8 mouse cellular contexts compared by ENCODE assay signal in genomic region chr2:68782268-68783132, GRCm38 (mm10).
A peak's percentile ranks its signal among the peaks of the same experiment; 100 is the strongest.
DNase-seq lines count a peak whose midpoint lies in the region; ATAC-seq and TF ChIP-seq lines count a peak whose summit lies in the region.

No protein-coding gene starts in this region.

- no peaks in the 10 kb centered on the region for H3K36me3 ChIP-seq in embryonic facial prominence, embryonic 15.5 days
- no peaks in the 10 kb centered on the region for H3K36me3 ChIP-seq in kidney, embryonic 15.5 days
- H3K36me3 ChIP-seq in midbrain, embryonic 15.5 days (replicated peaks): no peaks in the 10 kb centered on the region
- no peaks in the 10 kb centered on the region for H3K36me3 ChIP-seq in forebrain, embryonic 14.5 days (ENCODE audit: control insufficient read depth, insufficient read depth, low read length)

- no peaks in the 10 kb centered on the region for H3K9me3 ChIP-seq in embryonic facial prominence, embryonic 15.5 days (replicated peaks)
- H3K9me3 ChIP-seq in kidney, embryonic 15.5 days (replicated peaks): no peaks in the 10 kb centered on the region
- no peaks in the 10 kb centered on the region for H3K9me3 ChIP-seq in midbrain, embryonic 15.5 days
- no peaks in the 10 kb centered on the region for H3K9me3 ChIP-seq in forebrain, embryonic 14.5 days (replicated peaks; ENCODE audit: control insufficient read depth, low read length)

- TF ChIP-seq POLR2A in cerebellum, adult 2 months (IDR thresholded peaks at IDR 0.05; ENCODE audit: borderline replicate concordance, insufficient read depth, low read length): no peak

- no peaks in the 10 kb centered on the region for H3K27me3 ChIP-seq in embryonic facial prominence, embryonic 15.5 days
- no peaks in the 10 kb centered on the region for H3K27me3 ChIP-seq in kidney, embryonic 15.5 days
- H3K27me3 ChIP-seq in midbrain, embryonic 15.5 days (replicated peaks): no peaks in the 10 kb centered on the region
- H3K27me3 ChIP-seq in forebrain, embryonic 14.5 days (replicated peaks; ENCODE audit: control insufficient read depth, insufficient read depth, low read length): no peaks in the 10 kb centered on the region
- no peaks in the 10 kb centered on the region for H3K27me3 ChIP-seq in cerebellum, adult 2 months (ENCODE audit: control insufficient read depth, insufficient read depth, low read length)

- WGBS in embryonic facial prominence, embryonic 15.5 days: 35% methylated on average over 16 of the region's 16 CpGs
- 10% methylated on average over 16 of the region's 16 CpGs for WGBS in kidney, embryonic 15.5 days
- 58% methylated on average over 16 of the region's 16 CpGs for WGBS in midbrain, embryonic 15.5 days
- 62% methylated on average over 16 of the region's 16 CpGs for WGBS in forebrain, embryonic 14.5 days
- WGBS in cerebellum, adult 2 months: 45% methylated on average over 16 of the region's 16 CpGs

- no peak overlapping the region for H3K9ac ChIP-seq in embryonic facial prominence, embryonic 15.5 days
- H3K9ac ChIP-seq in kidney, embryonic 15.5 days: peak overlapping the region; percentile 11; the same call in 1 of the 2 replicates
- H3K9ac ChIP-seq in midbrain, embryonic 15.5 days: no peak overlapping the region
- no peak overlapping the region for H3K9ac ChIP-seq in forebrain, embryonic 14.5 days (ENCODE audit: low read length)

- TF ChIP-seq CTCF in cerebellum, adult 2 months (IDR thresholded peaks at IDR 0.05; ENCODE audit: borderline replicate concordance, insufficient read depth, low read depth, low read length): no peak

- H3K4me3 ChIP-seq in embryonic facial prominence, embryonic 15.5 days (replicated peaks): peak overlapping the region; percentile 26
- H3K4me3 ChIP-seq in kidney, embryonic 15.5 days (replicated peaks): peak overlapping the region; percentile 35
- H3K4me3 ChIP-seq in midbrain, embryonic 15.5 days: no peak overlapping the region
- no peak overlapping the region for H3K4me3 ChIP-seq in forebrain, embryonic 14.5 days (ENCODE audit: low read depth, low read length)
- no peak overlapping the region for H3K4me3 ChIP-seq in cerebellum, adult 2 months (replicated peaks; ENCODE audit: insufficient read depth, low read depth, low read length)

- H3K4me2 ChIP-seq in embryonic facial prominence, embryonic 15.5 days (replicated peaks): peak overlapping the region; percentile 39
- peak overlapping the region; percentile 60 for H3K4me2 ChIP-seq in kidney, embryonic 15.5 days
- peak overlapping the region; percentile 24; the same call in 1 of the 2 replicates for H3K4me2 ChIP-seq in midbrain, embryonic 15.5 days
- H3K4me2 ChIP-seq in forebrain, embryonic 14.5 days (ENCODE audit: low read length): no peak overlapping the region

- DNase-seq in left cerebral cortex, postnatal 36 days (ENCODE audit: low spot score in 2 of 2): peak; percentile 13 to 26
- DNase-seq in left cerebral cortex, adult 8-10 months (ENCODE audit: low spot score in 2 of 2): no peak
- DNase-seq in forebrain, embryonic 14.5 days (ENCODE audit: low spot score): no peak
- DNase-seq in layer of hippocampus, adult 18-20 months (ENCODE audit: low spot score in 2 of 2): no peak
- no peak for DNase-seq in cerebellum, adult 2 months

- intact Hi-C loops in left cerebral cortex, postnatal 36 days (cut with DNase I): loop anchor here (5.0 to 10.0 kb wide), 2 partner anchors 282 to 645 kb away; no protein-coding TSS in a partner anchor

- ATAC-seq in embryonic facial prominence, embryonic 15.5 days (ENCODE audit: insufficient number of reproducible peaks, low FRiP score, low TSS enrichment, low read depth): no peak
- peak; percentile 80 for ATAC-seq in kidney, embryonic 15.5 days (replicated peaks; ENCODE audit: low FRiP score)
- ATAC-seq in midbrain, embryonic 15.5 days (replicated peaks): peak; percentile 24; the same call in 1 of the 2 replicates
- ATAC-seq in forebrain, embryonic 14.5 days: no peak

- no peak overlapping the region; the same call in 1 of the 2 replicates for H3K27ac ChIP-seq in embryonic facial prominence, embryonic 15.5 days (replicated peaks)
- H3K27ac ChIP-seq in kidney, embryonic 15.5 days: peak overlapping the region; percentile 82
- H3K27ac ChIP-seq in midbrain, embryonic 15.5 days: no peak overlapping the region
- no peak overlapping the region for H3K27ac ChIP-seq in forebrain, embryonic 14.5 days (ENCODE audit: low read depth, low read length)
- no peak overlapping the region for H3K27ac ChIP-seq in cerebellum, adult 2 months (ENCODE audit: insufficient read depth, low read length)

- H3K4me1 ChIP-seq in embryonic facial prominence, embryonic 15.5 days: no peaks in the 10 kb centered on the region
- H3K4me1 ChIP-seq in kidney, embryonic 15.5 days: peaks cover 12% of the 10 kb centered on the region
- H3K4me1 ChIP-seq in midbrain, embryonic 15.5 days: no peaks in the 10 kb centered on the region
- no peaks in the 10 kb centered on the region for H3K4me1 ChIP-seq in forebrain, embryonic 14.5 days (ENCODE audit: control insufficient read depth, insufficient read depth, low read length)
- H3K4me1 ChIP-seq in cerebellum, adult 2 months (ENCODE audit: control insufficient read depth, insufficient read depth, low read length): no peaks in the 10 kb centered on the region

Comparison
In these comparisons a context has a peak if more than half of its experiments do, and no peak if none do; other contexts are left out.
1. DNase-seq: peak in left cerebral cortex, postnatal 36 days (2 of 2); none in left cerebral cortex, adult 8-10 months (0 of 2), forebrain, embryonic 14.5 days (single experiment), layer of hippocampus, adult 18-20 months (0 of 2) and cerebellum, adult 2 months (0 of 2).
2. ATAC-seq: peak in kidney, embryonic 15.5 days (single experiment) and midbrain, embryonic 15.5 days (single experiment); none in embryonic facial prominence, embryonic 15.5 days (single experiment) and forebrain, embryonic 14.5 days (single experiment).
3. H3K4me3 ChIP-seq: peak in embryonic facial prominence, embryonic 15.5 days (single experiment) and kidney, embryonic 15.5 days (single experiment); none in midbrain, embryonic 15.5 days (single experiment), forebrain, embryonic 14.5 days (single experiment) and cerebellum, adult 2 months (single experiment).